Mouse (Mus musculus): ENCODE measurements around the gene Hoga1.

- TF ChIP-seq GATA1 (IDR thresholded peaks at IDR 0.05; ENCODE audit: borderline replicate concordance, low read length) (no peak), FLI1 (IDR thresholded peaks at IDR 0.05; ENCODE audit: low read length) (no peak)
Observed at GRCm38 (mm10) chr19:42034146-42034775, 11.1 kb upstream of the Hoga1 start.
